8 mouse cellular contexts compared by ENCODE assay signal in the genomic region with DNA sequence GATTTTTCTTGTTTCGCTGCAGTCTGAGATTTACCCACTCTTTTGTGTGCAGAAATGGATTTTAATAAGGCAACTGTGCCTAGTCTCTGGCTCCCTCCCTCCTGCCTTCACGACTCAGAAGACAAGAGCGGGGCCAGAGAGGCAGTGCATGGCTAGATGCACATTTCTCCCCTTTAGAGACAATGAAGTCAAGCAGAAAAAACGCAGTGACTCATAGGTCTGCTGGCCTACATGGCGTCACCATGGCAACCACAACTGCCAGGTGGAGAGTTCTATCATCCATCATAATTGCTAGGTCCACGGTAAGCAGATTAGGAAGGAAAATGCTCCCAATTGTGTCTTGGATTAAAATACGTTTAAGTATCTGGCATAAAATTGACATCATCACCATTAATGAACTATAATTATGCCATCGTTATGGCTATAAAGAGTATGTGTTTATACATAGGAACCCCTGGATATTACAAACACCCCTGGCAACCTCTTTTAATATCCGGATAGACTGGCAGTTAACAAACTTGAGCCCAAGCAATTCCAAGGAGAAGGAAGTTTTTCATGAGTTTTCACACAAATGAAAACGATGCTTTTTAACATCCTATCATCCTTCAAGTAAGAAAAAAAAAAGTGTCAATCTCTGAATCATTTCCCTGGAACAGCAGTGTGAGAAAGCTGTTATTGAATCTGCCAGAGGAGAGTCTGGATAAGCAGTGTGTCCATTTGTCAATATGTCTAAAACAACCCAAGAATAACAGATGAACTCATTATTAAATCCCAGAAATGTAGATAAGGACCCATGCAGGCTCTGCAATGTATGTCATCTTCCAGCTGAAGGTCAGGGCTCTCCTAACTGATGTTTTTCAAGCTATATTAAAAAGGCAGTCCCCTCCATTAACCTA.
DNase-seq lines count a peak whose midpoint lies in the region; ATAC-seq and TF ChIP-seq lines count a peak whose summit lies in the region.

No protein-coding gene starts in this region.

- H3K27me3 ChIP-seq in cerebellum, adult 2 months (ENCODE audit: control insufficient read depth, insufficient read depth, low read length): no peaks in the 10 kb centered on the region
- no peaks in the 10 kb centered on the region for H3K27me3 ChIP-seq in heart, embryonic 16.5 days (ENCODE audit: control insufficient read depth, insufficient read depth, low read length)
- H3K27me3 ChIP-seq in midbrain, embryonic 14.5 days (ENCODE audit: control insufficient read depth, insufficient read depth, low read length): no peaks in the 10 kb centered on the region

- no peaks in the 10 kb centered on the region for H3K36me3 ChIP-seq in heart, embryonic 16.5 days (ENCODE audit: control insufficient read depth, insufficient read depth)
- no peaks in the 10 kb centered on the region for H3K36me3 ChIP-seq in midbrain, embryonic 14.5 days (ENCODE audit: control insufficient read depth, insufficient read depth, low read length)

- H3K4me3 ChIP-seq in cerebellum, adult 2 months (replicated peaks; ENCODE audit: insufficient read depth, low read depth, low read length): no peak overlapping the region
- no peak overlapping the region for H3K4me3 ChIP-seq in heart, embryonic 16.5 days (ENCODE audit: low read length)
- no peak overlapping the region for H3K4me3 ChIP-seq in midbrain, embryonic 14.5 days (replicated peaks; ENCODE audit: low read depth, low read length)

- H3K4me2 ChIP-seq in heart, embryonic 16.5 days (ENCODE audit: low read depth, low read length): no peak overlapping the region
- H3K4me2 ChIP-seq in midbrain, embryonic 14.5 days (ENCODE audit: low read length): peak overlapping the region; percentile 25

- ATAC-seq in heart, embryonic 16.5 days (replicated peaks; ENCODE audit: extremely low read depth, insufficient read depth, low FRiP score): peak; percentile 55; the same call in 1 of the 2 replicates
- ATAC-seq in midbrain, embryonic 14.5 days (ENCODE audit: low FRiP score, low TSS enrichment): peak; percentile 77
- ATAC-seq in activated CD4-positive, CD25-positive, alpha-beta regulatory T cell, adult 4 months: no peak

- peak; percentile 34 for DNase-seq in right cerebral cortex, postnatal 14 days
- DNase-seq in right cerebral cortex, postnatal 4 days: no peak
- DNase-seq in cerebellum, adult 2 months: peak; percentile 89 to 97
- DNase-seq in midbrain, embryonic 14.5 days: peak; percentile 91
- DNase-seq in adipocyte (ENCODE audit: low spot score): no peak
- DNase-seq in urinary bladder, postnatal 10 days (ENCODE audit: low spot score): no peak

- H3K9ac ChIP-seq in heart, embryonic 16.5 days (ENCODE audit: low read length): no peak overlapping the region
- H3K9ac ChIP-seq in midbrain, embryonic 14.5 days (replicated peaks; ENCODE audit: low read length): 0 out of 2 replicates have a peak overlapping the region, but pooled peaks have one; percentile 21

- H3K27ac ChIP-seq in cerebellum, adult 2 months (ENCODE audit: insufficient read depth, low read length): peak overlapping the region; percentile 71; the same call in 1 of the 2 replicates
- no peak overlapping the region for H3K27ac ChIP-seq in heart, embryonic 16.5 days (ENCODE audit: low read length)
- peak overlapping the region; percentile 87 for H3K27ac ChIP-seq in midbrain, embryonic 14.5 days (replicated peaks; ENCODE audit: low read depth, low read length)

- TF ChIP-seq POLR2A in cerebellum, adult 2 months (IDR thresholded peaks at IDR 0.05; ENCODE audit: borderline replicate concordance, insufficient read depth, low read length): peak; percentile 54; the same call in 1 of the 2 replicates

- H3K9me3 ChIP-seq in heart, embryonic 16.5 days (replicated peaks; ENCODE audit: control insufficient read depth, low read length): no peaks in the 10 kb centered on the region
- no peaks in the 10 kb centered on the region for H3K9me3 ChIP-seq in midbrain, embryonic 14.5 days (ENCODE audit: control insufficient read depth, low read length)

- TF ChIP-seq CTCF in cerebellum, adult 2 months (IDR thresholded peaks at IDR 0.05; ENCODE audit: borderline replicate concordance, insufficient read depth, low read depth, low read length): no peak

- peaks cover 9% of the 10 kb centered on the region for H3K4me1 ChIP-seq in cerebellum, adult 2 months (ENCODE audit: control insufficient read depth, insufficient read depth, low read length)
- peaks cover 4% of the 10 kb centered on the region; the same call in 1 of the 2 replicates for H3K4me1 ChIP-seq in heart, embryonic 16.5 days (ENCODE audit: control insufficient read depth, insufficient read depth, low read length)
- peaks cover 16% of the 10 kb centered on the region for H3K4me1 ChIP-seq in midbrain, embryonic 14.5 days (ENCODE audit: control insufficient read depth, insufficient read depth, low read length)

- 6% methylated on average over 10 of the region's 10 CpGs for WGBS in cerebellum, adult 2 months
- WGBS in heart, embryonic 16.5 days: 47% methylated on average over 10 of the region's 10 CpGs
- WGBS in midbrain, embryonic 14.5 days: 16% methylated on average over 10 of the region's 10 CpGs

Comparison
In these comparisons a context has a peak if more than half of its experiments do, and no peak if none do; other contexts are left out.
1. DNase-seq: peak in right cerebral cortex, postnatal 14 days (single experiment), cerebellum, adult 2 months (2 of 2) and midbrain, embryonic 14.5 days (single experiment); none in right cerebral cortex, postnatal 4 days (single experiment), adipocyte (single experiment) and urinary bladder, postnatal 10 days (single experiment).